Mouse (Mus musculus): ENCODE measurements around the gene Col4a2.

DNA sequence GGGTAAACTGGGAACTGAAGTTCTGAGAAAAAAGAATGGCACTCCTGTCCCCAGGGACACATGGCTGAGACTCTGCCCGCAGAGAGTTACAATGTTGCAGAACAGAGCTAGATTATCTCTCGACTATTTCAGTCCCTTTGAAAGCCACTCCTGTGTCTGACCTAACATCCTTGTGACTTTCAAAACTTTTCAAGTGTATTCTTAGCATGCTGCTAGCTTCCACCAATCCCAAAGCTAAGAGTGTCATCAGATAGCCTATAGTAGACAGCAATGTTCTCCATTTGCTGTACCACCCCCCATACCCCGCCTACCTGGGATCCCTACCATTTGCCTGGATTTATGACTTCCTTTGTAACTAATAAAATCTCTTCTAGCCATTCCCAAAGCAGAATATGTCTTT is 169.9 kb downstream of the Col4a2 start:
- no peak for TF ChIP-seq TAL1 (IDR thresholded peaks at IDR 0.05; ENCODE audit: low read length)
- TF ChIP-seq GATA1 (IDR thresholded peaks at IDR 0.05; ENCODE audit: low read length) = no peak

Data from erythroblast, embryonic 14.5 days (primary cell).